Mouse (Mus musculus): ENCODE results near the gene Tsn. TPM values are rescaled to one million over a fixed set of nuclear protein-coding genes. Genes with fewer than 3 reads are reported as not detected.

The Tsn gene
- 89.8 TPM for polyA plus RNA-seq (2014; fragmentation: Illumina TruSeq; extraction: RNeasy Lipid Tissue Mini Kit (QIAGEN cat#74804); ENCODE audit: low read depth, low replicate concordance)

DNA sequence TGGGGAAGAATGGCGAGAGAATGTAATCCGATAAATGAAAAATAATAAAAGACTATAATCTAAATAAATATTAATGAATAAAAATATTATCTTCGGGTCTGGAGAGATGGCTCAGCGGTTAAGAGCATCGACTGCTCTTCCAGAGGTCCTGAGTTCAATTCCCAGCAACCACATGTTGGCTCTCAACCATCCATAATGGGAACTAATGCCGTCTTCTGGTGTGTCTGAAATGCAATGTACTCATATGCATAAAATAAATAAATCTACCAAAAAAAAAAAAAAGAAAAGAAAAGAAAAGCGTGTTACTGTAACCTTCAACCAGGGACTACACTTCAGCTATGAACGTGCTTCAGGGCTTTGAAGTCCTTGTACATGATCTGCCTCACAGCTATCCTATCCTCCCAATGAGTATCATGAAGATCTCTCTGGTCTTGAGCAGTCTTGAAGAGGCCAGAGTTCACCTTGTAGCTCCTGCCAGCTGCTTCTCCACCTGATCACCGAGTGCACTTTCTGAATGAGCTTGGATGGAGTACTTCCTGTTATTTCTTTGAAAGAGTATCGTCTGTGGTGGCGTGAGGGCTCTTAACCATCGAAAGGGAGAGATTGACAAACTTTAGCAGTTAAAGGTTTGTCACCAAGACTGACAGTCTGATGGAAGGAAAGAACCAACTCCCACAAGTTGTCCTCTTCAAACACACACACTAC, at the start of gene Tsn:
Gene Tsn (minus strand): TSS at position 118 of the 705 bp plus-strand sequence.

DNA sequence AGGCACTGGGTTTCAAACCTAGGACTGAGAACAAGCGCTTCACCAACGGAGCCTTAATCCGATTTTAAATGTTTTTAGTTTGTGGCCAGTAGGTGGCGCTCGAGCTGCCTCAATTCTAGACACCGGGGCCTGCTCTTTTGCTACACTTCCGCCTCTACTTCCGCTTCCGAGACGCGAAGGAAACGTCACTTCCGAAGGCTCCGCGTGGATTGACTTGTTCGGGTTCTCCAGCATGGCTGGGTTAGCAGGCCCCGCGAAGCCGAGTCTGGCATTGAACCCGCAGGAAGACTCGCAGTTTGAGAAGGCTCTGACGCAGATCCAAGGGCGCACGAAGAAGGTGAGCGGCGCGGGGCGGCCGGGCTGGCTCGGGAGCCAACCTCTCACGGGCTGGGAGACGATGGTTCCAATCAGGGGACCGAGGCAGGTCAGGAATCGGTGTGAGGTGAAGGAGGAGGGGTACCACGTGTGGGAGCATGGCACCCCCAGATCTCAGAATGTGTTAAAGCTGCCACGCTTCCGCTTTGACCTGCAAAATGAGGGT, 10.2 kb upstream of the Tsn start, which contains the start of gene Nifk:
Gene Nifk (plus strand): TSS at position 179 of the 541 bp plus-strand sequence.

Other genes starting within 250 kb of the Tsn start
- gene Gm29106, start 135.2 kb downstream of the Tsn start, polyA plus RNA-seq (2014; fragmentation: Illumina TruSeq; extraction: RNeasy Lipid Tissue Mini Kit (QIAGEN cat#74804); ENCODE audit: low read depth, low replicate concordance) = not detected
- 60.1 TPM for gene Nifk, start 10.1 kb upstream of the Tsn start, polyA plus RNA-seq (2014; fragmentation: Illumina TruSeq; extraction: RNeasy Lipid Tissue Mini Kit (QIAGEN cat#74804); ENCODE audit: low read depth, low replicate concordance)
- 15.4 TPM for gene Clasp1, start 77.3 kb upstream of the Tsn start, polyA plus RNA-seq (2014; fragmentation: Illumina TruSeq; extraction: RNeasy Lipid Tissue Mini Kit (QIAGEN cat#74804); ENCODE audit: low read depth, low replicate concordance)

Measured in kidney, adult 10 weeks (tissue).